Mouse (Mus musculus): Measurements from ENCODE around the gene Mill2.

- TF ChIP-seq CHD2 (IDR thresholded peaks at IDR 0.05; ENCODE audit: low read depth, low read length) = no peak
- no peak for TF ChIP-seq MAFK (IDR thresholded peaks at IDR 0.05; ENCODE audit: insufficient read depth, low read depth, low read length)
- TF ChIP-seq ZC3H11A (IDR thresholded peaks at IDR 0.05; ENCODE audit: borderline replicate concordance, low read depth, low read length) = no peak
- no peak for TF ChIP-seq HCFC1 (IDR thresholded peaks at IDR 0.05; ENCODE audit: borderline replicate concordance, insufficient read depth, low read length)
Observed at GRCm38 (mm10) chr7:18909797-18910196, 70.0 kb downstream of the Mill2 start.
